Mouse (Mus musculus) CH12.LX (cell line): ENCODE data around the gene Mapk6. TPM values are rescaled to one million over a fixed set of nuclear protein-coding genes. Genes with fewer than 3 reads are reported as not detected.

Experiments
- DNase-seq: peaks from one replicate; pipeline ENCODE4 v3.0.0-alpha.2; 2013; ENCODE audit errors: extremely low read depth
- H3K27ac ChIP-seq: 2 replicates; pipeline ENCODE4 v1.5.1; 2012; ENCODE audit warnings: low read depth, mild to moderate bottlenecking, control low read depth, moderate library complexity; ENCODE audit not compliant: insufficient read depth
- H3K27me3 ChIP-seq: replicated peaks from 2 replicates; pipeline ENCODE3; 2012; ENCODE audit warnings: inconsistent platforms
- H3K36me3 ChIP-seq, 2 experiments: replicated peaks in 1 of 2; 2 replicates each; pipeline versions ENCODE3 to v1.6.1; 2012; ENCODE audit warnings: inconsistent platforms in 1 of 2, low read length in 1 of 2, mild to moderate bottlenecking in 1 of 2, mixed read lengths in 1 of 2, moderate library complexity in 1 of 2; ENCODE audit not compliant: control insufficient read depth in 1 of 2, insufficient read depth in 1 of 2
- H3K4me1 ChIP-seq, 2 experiments: 2 replicates each; pipeline ENCODE4 v1.6.1; 2012; ENCODE audit warnings: inconsistent platforms in 1 of 2, moderate library complexity in 1 of 2; ENCODE audit not compliant: insufficient read depth in 2 of 2, control insufficient read depth in 1 of 2
- H3K4me2 ChIP-seq: 2 replicates; pipeline ENCODE4 v1.6.1; 2012; ENCODE audit warnings: low read depth, mild to moderate bottlenecking, control low read depth; ENCODE audit not compliant: poor library complexity, insufficient read depth, severe bottlenecking
- H3K4me3 ChIP-seq, 3 experiments: fragments of 150-350 bp in 1 of 3; sonication (generic) in 1 of 3; replicated peaks in 1 of 3; 2 replicates each; pipeline versions ENCODE3 to v1.5.1; 2011 to 2012; ENCODE audit warnings: low read depth in 2 of 3, low read length in 2 of 3, mild to moderate bottlenecking in 2 of 3, moderate library complexity in 2 of 3, control low read depth in 1 of 3, improper control_type of control experiment in 1 of 3, inconsistent platforms in 1 of 3, mixed read lengths in 1 of 3; ENCODE audit not compliant: poor library complexity in 1 of 3
- H3K79me2 ChIP-seq: replicated peaks from 2 replicates; pipeline ENCODE4 v1.6.1; 2012; ENCODE audit warnings: mild to moderate bottlenecking, moderate library complexity; ENCODE audit not compliant: control insufficient read depth, poor library complexity, insufficient read depth, severe bottlenecking; ENCODE audit errors: extremely low read depth
- H3K9ac ChIP-seq: 2 replicates; pipeline ENCODE4 v1.6.1; 2012; ENCODE audit warnings: low read depth, mild to moderate bottlenecking, control low read depth, moderate library complexity; ENCODE audit not compliant: insufficient read depth
- H3K9me3 ChIP-seq: replicated peaks from 2 replicates; pipeline ENCODE3; 2012; ENCODE audit warnings: low read length, inconsistent platforms, mixed read lengths
- BHLHE40 ChIP-seq: IDR thresholded peaks from 2 replicates; pipeline ENCODE4 v1.6.1; 2011; ENCODE audit warnings: mild to moderate bottlenecking, low read depth, low read length, improper control_type of control experiment
- CHD1 ChIP-seq: IDR thresholded peaks from 2 replicates; pipeline ENCODE4 v1.6.1; 2012; ENCODE audit warnings: low read depth, low read length, improper control_type of control experiment, inconsistent platforms
- CHD2 ChIP-seq: IDR thresholded peaks from 2 replicates; pipeline ENCODE4 v1.6.1; 2011; ENCODE audit warnings: low read length, improper control_type of control experiment
- CTCF ChIP-seq, 2 experiments: IDR thresholded peaks in 1 of 2; conservative IDR thresholded peaks in 1 of 2; 2 replicates each; pipeline ENCODE4 v1.5.1; 2011 to 2012; ENCODE audit warnings: low read depth in 2 of 2, low read length in 2 of 2, improper control_type of control experiment in 1 of 2, inconsistent platforms in 1 of 2, mild to moderate bottlenecking in 1 of 2, moderate library complexity in 1 of 2
- E2F4 ChIP-seq: IDR thresholded peaks from 2 replicates; pipeline ENCODE4 v1.6.1; 2011; ENCODE audit warnings: low read depth, low read length, improper control_type of control experiment; ENCODE audit not compliant: insufficient replicate concordance
- ELF1 ChIP-seq: IDR thresholded peaks from 2 replicates; pipeline ENCODE4 v1.6.1; 2014; ENCODE audit warnings: low read depth, mild to moderate bottlenecking, inconsistent platforms, low read length, improper control_type of control experiment
- EP300 ChIP-seq: IDR thresholded peaks from 2 replicates; pipeline ENCODE4 v1.6.1; 2011; ENCODE audit warnings: low read length, improper control_type of control experiment
- GABPA ChIP-seq: IDR thresholded peaks from 2 replicates; pipeline ENCODE4 v1.6.1; 2012; ENCODE audit warnings: low read depth, low read length, improper control_type of control experiment, inconsistent platforms; ENCODE audit not compliant: insufficient replicate concordance
- HCFC1 ChIP-seq: IDR thresholded peaks from 2 replicates; pipeline ENCODE4 v1.6.1; 2012; ENCODE audit warnings: low read depth, mild to moderate bottlenecking, inconsistent platforms, low read length, improper control_type of control experiment
- IRF4 ChIP-seq: IDR thresholded peaks from 2 replicates; pipeline ENCODE4 v1.6.1; 2014; ENCODE audit warnings: low read depth, mild to moderate bottlenecking, inconsistent platforms, low read length, improper control_type of control experiment
- JUN ChIP-seq: IDR thresholded peaks from 2 replicates; pipeline ENCODE4 v1.6.1; 2011; ENCODE audit warnings: low read depth, mild to moderate bottlenecking, low read length, improper control_type of control experiment, moderate library complexity; ENCODE audit not compliant: insufficient read depth
- JUND ChIP-seq: conservative IDR thresholded peaks from 2 replicates; pipeline ENCODE4 v1.6.1; 2011; ENCODE audit warnings: low read depth, low read length, improper control_type of control experiment
- KAT2A ChIP-seq: IDR thresholded peaks from 2 replicates; pipeline ENCODE4 v1.6.1; 2012; ENCODE audit warnings: low read length, improper control_type of control experiment, inconsistent platforms; ENCODE audit not compliant: insufficient replicate concordance
- MAX ChIP-seq: IDR thresholded peaks from 2 replicates; pipeline ENCODE4 v1.6.1; 2011; ENCODE audit warnings: low read length, improper control_type of control experiment
- MEF2A ChIP-seq: IDR thresholded peaks from 2 replicates; pipeline ENCODE4 v1.6.1; 2014; ENCODE audit warnings: low read depth, mild to moderate bottlenecking, inconsistent platforms, low read length, improper control_type of control experiment, borderline replicate concordance
- MXI1 ChIP-seq: IDR thresholded peaks from 2 replicates; pipeline ENCODE4 v1.6.1; 2011; ENCODE audit warnings: mild to moderate bottlenecking, low read depth, low read length, improper control_type of control experiment
- MYC ChIP-seq: IDR thresholded peaks from 2 replicates; pipeline ENCODE4 v1.6.1; 2011; ENCODE audit warnings: low read depth, mild to moderate bottlenecking, improper control_type of control experiment, low read length
- NRF1 ChIP-seq: IDR thresholded peaks from 2 replicates; pipeline ENCODE4 v1.6.1; 2014; ENCODE audit warnings: low read depth, mild to moderate bottlenecking, inconsistent platforms, low read length, improper control_type of control experiment, moderate library complexity
- PAX5 ChIP-seq: IDR thresholded peaks from 2 replicates; pipeline ENCODE4 v1.6.1; 2012; ENCODE audit warnings: low read length, inconsistent platforms, mixed read lengths
- POLR2A ChIP-seq: IDR thresholded peaks from 2 replicates; pipeline ENCODE4 v1.6.1; 2011; ENCODE audit warnings: low read depth, mild to moderate bottlenecking, improper control_type of control experiment, low read length
- RCOR1 ChIP-seq: conservative IDR thresholded peaks from 2 replicates; pipeline ENCODE4 v1.6.1; 2012; ENCODE audit warnings: low read depth, mild to moderate bottlenecking, inconsistent platforms, low read length, improper control_type of control experiment
- SIN3A ChIP-seq: IDR thresholded peaks from 2 replicates; pipeline ENCODE4 v1.6.1; 2012; ENCODE audit warnings: low read length, improper control_type of control experiment, inconsistent platforms
- SMC3 ChIP-seq: IDR thresholded peaks from 2 replicates; pipeline ENCODE4 v1.6.1; 2011; ENCODE audit warnings: low read depth, low read length, improper control_type of control experiment
- TBP ChIP-seq: conservative IDR thresholded peaks from 2 replicates; pipeline ENCODE4 v1.6.1; 2011; ENCODE audit warnings: low read depth, low read length, improper control_type of control experiment
- TCF12 ChIP-seq: IDR thresholded peaks from 2 replicates; pipeline ENCODE4 v1.6.1; 2014; ENCODE audit warnings: low read depth, mild to moderate bottlenecking, inconsistent platforms, low read length, improper control_type of control experiment
- USF1 ChIP-seq: IDR thresholded peaks from 2 replicates; pipeline ENCODE4 v1.6.1; 2014; ENCODE audit warnings: low read depth, mild to moderate bottlenecking, inconsistent platforms, low read length, improper control_type of control experiment
- USF2 ChIP-seq: conservative IDR thresholded peaks from 2 replicates; pipeline ENCODE4 v1.6.1; 2011; ENCODE audit warnings: low read depth, low read length, improper control_type of control experiment
- ZC3H11A ChIP-seq: IDR thresholded peaks from 2 replicates; pipeline ENCODE4 v1.6.1; 2012; ENCODE audit warnings: low read depth, mild to moderate bottlenecking, inconsistent platforms, low read length, improper control_type of control experiment
- ZKSCAN1 ChIP-seq: IDR thresholded peaks from 2 replicates; pipeline ENCODE4 v1.6.1; 2012; ENCODE audit warnings: low read depth, inconsistent platforms, low read length, improper control_type of control experiment, borderline replicate concordance
- ZMIZ1 ChIP-seq: IDR thresholded peaks from 2 replicates; pipeline ENCODE4 v1.6.1; 2012; ENCODE audit warnings: low read depth, mild to moderate bottlenecking, inconsistent platforms, low read length, improper control_type of control experiment
- ZNF384 ChIP-seq: IDR thresholded peaks from 2 replicates; pipeline ENCODE4 v1.6.1; 2012; ENCODE audit warnings: low read depth, low read length, improper control_type of control experiment, inconsistent platforms
- dilution Hi-C: fragments of 300-500 bp; cut with MboI; formaldehyde crosslinking; loops from 2 replicates; pipeline ENCODE4 v1.14.3; 2020; ENCODE audit warnings: low sequenced_read_pairs; ENCODE audit not compliant: extremely low pct_unique_long_range_greater_than_20kb, extremely low pct_ligation_motif_present
- in situ Hi-C: fragments of 300-500 bp; cut with MboI; formaldehyde crosslinking; loops from 3 replicates; pipeline ENCODE4 v1.14.3; 2019; ENCODE audit warnings: low sequenced_read_pairs, low pct_ligation_motif_present, low pct_unique_long_range_greater_than_20kb, mixed read lengths
- polyA plus RNA-seq: library from polyadenylated mRNA; unstranded; fragments of >175 nt; gene quantifications from 2 replicates; pipeline ENCODE4 v1.2.1, GENCODE M21; 2012; ENCODE audit warnings: low read depth; ENCODE audit not compliant: insufficient read length
- total RNA-seq, 2 experiments: library from RNA; depleted of rRNA; stranded (reverse); fragments of 300-350 nt in 1 of 2; fragments of >200 nt in 1 of 2; gene quantifications; 2 replicates each; pipeline ENCODE4 v1.2.3; 2012 to 2014

The Mapk6 gene
- total and polyA plus RNA-seq, 3 experiments, result 23.3 to 62.2 (median 34.2) TPM

DNA sequence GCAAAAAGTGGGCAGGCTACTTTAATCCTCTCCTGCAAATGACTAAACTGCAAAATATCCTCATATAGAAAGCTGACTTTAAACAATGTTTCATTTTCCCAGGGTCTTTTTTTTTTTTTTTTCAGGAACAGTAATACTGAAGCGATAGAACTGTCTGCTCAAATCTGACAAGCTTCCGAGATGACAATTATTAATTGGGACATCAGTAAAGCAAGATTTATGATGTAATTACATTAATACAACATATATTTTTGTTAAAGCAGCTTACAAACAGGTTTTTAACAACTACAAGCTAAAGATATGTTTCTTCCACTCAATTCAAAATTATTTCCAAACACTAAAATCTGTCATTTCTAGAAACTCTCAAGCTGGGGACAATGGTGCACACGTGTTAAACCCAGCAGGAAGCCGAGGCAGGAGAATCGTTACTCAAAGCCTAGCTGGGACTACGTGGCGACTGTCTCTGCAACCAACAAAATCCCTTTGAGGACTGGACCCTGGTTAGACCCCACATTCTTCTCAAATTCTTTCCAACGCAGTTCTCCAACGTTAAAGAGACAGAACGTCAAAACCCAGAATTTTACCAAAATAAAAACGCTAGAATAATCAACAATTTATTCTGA, 1.5 kb downstream of the Mapk6 start:
- Histone ChIP-seq H3K36me3 (peaks cover 0 to 17% of the 10 kb centered on the region in 2 experiments), H3K4me1 (peaks cover 5 to 61% of the 10 kb centered on the region in 2 experiments), H3K9ac (peak overlapping the region; percentile 87), H3K4me3 (peak overlapping the region; percentile 83 to 88 (median 88)), H3K79me2 (peaks cover 54% of the 10 kb centered on the region), H3K9me3 (no peaks in the 10 kb centered on the region), H3K4me2 (peak overlapping the region; percentile 71), H3K27me3 (no peaks in the 10 kb centered on the region), H3K27ac (no peak overlapping the region)
- dilution Hi-C loops, result no loop called here
- in situ Hi-C loops, result no loop called here
- TF ChIP-seq ZC3H11A, result no peak
- TF ChIP-seq ZKSCAN1, result no peak
- TF ChIP-seq JUND, result no peak
- TF ChIP-seq SMC3, result no peak
- TF ChIP-seq USF1, result no peak
- TF ChIP-seq NRF1, result no peak
- TF ChIP-seq E2F4, result no peak
- TF ChIP-seq KAT2A, result no peak
- TF ChIP-seq BHLHE40, result peak; percentile 77
- no peak for TF ChIP-seq ELF1
- peak; percentile 2; the same call in 1 of the 2 replicates for TF ChIP-seq POLR2A
- no peak for TF ChIP-seq ZNF384
- TF ChIP-seq CHD2, result no peak
- TF ChIP-seq GABPA, result no peak
- no peak for TF ChIP-seq ZMIZ1
- no peak for TF ChIP-seq USF2
- no peak for TF ChIP-seq RCOR1
- TF ChIP-seq MEF2A, result no peak
- TF ChIP-seq HCFC1, result no peak
- peak; percentile 77; the same call in 1 of the 2 replicates for TF ChIP-seq MYC
- TF ChIP-seq CHD1, result peak; percentile 67; the same call in 1 of the 2 replicates
- peak; percentile 82 for TF ChIP-seq MAX
- TF ChIP-seq SIN3A, result 0 out of 2 replicates have a peak, but pooled peaks have one; percentile 9
- no peak for TF ChIP-seq EP300
- no peak for TF ChIP-seq IRF4
- TF ChIP-seq MXI1, result peak; percentile 91
- no peak for TF ChIP-seq CTCF (conservative IDR thresholded peaks at IDR 0.05 in 1 of 2, IDR thresholded peaks at IDR 0.05 in 1 of 2; ENCODE audit: low read depth in 2 of 2, low read length in 2 of 2)
- TF ChIP-seq PAX5, result no peak
- TF ChIP-seq JUN, result no peak
- no peak for TF ChIP-seq TCF12
- 0 out of 2 replicates have a peak, but pooled peaks have one; percentile 9 for TF ChIP-seq TBP
- peak; percentile 48 for DNase-seq
